Mouse (Mus musculus): ENCODE data around the gene Aqp3.

- TF ChIP-seq POLR2A (IDR thresholded peaks at IDR 0.05; ENCODE audit: control insufficient read depth, low read depth, low read length) (no peak), CTCF (IDR thresholded peaks at IDR 0.05; ENCODE audit: control insufficient read depth, insufficient read depth, insufficient replicate concordance, low read depth, low read length) (no peak)
These were observed 35.7 kb upstream of the Aqp3 start for GRCm38 (mm10) chr4:41133529-41134291.
